Mouse (Mus musculus) heart, postnatal 0 days (tissue): ENCODE results near the gene Psmb5. TPM values are rescaled to one million over a fixed set of nuclear protein-coding genes. Genes with fewer than 3 reads are reported as not detected.

Source experiments
- ATAC-seq: fragments of 200-750 bp; cut with Nextera tagmentation; 2 replicates; pipeline ENCODE4 v1.8.0; 2017; ENCODE audit warnings: low read depth, moderate number of reproducible peaks, moderate library complexity; ENCODE audit not compliant: insufficient read depth
- DNase-seq: peaks from one replicate; pipeline ENCODE4 v3.0.0-alpha.2; 2016; ENCODE audit warnings: low spot score
- H3K27ac ChIP-seq: fragments of 300-500 bp; sonication (generic); 2 replicates; pipeline ENCODE4 v1.5.1; 2014; ENCODE audit warnings: low read depth, mild to moderate bottlenecking
- H3K27me3 ChIP-seq: fragments of 300-500 bp; sonication (generic); 2 replicates; pipeline ENCODE4 v1.6.1; 2014; ENCODE audit warnings: low read length, mixed read lengths; ENCODE audit not compliant: control insufficient read depth, insufficient read depth
- H3K36me3 ChIP-seq: fragments of 300-500 bp; sonication (generic); replicated peaks from 2 replicates; pipeline ENCODE4 v1.6.1; 2014; ENCODE audit warnings: low read length, mixed read lengths; ENCODE audit not compliant: control insufficient read depth, insufficient read depth
- H3K4me1 ChIP-seq: fragments of 300-500 bp; sonication (generic); 2 replicates; pipeline ENCODE4 v1.6.1; 2014; ENCODE audit warnings: antibody characterized with exemption; ENCODE audit not compliant: control insufficient read depth, insufficient read depth
- H3K4me2 ChIP-seq: fragments of 300-500 bp; sonication (generic); 2 replicates; pipeline ENCODE4 v1.6.1; 2014; ENCODE audit warnings: low read depth, mild to moderate bottlenecking, low read length, moderate library complexity
- H3K4me3 ChIP-seq: fragments of 300-500 bp; sonication (generic); 2 replicates; pipeline ENCODE4 v1.5.1; 2014; ENCODE audit warnings: low read depth, low read length
- H3K9ac ChIP-seq: fragments of 300-500 bp; sonication (generic); replicated peaks from 2 replicates; pipeline ENCODE4 v1.6.1; 2014; ENCODE audit warnings: low read depth, low read length, mixed read lengths
- H3K9me3 ChIP-seq: fragments of 300-500 bp; sonication (generic); replicated peaks from 2 replicates; pipeline ENCODE4 v1.6.1; 2016; ENCODE audit warnings: low read length; ENCODE audit not compliant: control insufficient read depth
- CTCF ChIP-seq: IDR thresholded peaks from 2 replicates; pipeline ENCODE4 v1.5.1; 2016; ENCODE audit warnings: antibody characterized with exemption, control low read depth, low read depth
- EP300 ChIP-seq: IDR thresholded peaks from 2 replicates; pipeline ENCODE4 v1.6.1; 2016; ENCODE audit warnings: antibody characterized with exemption, low read depth
- WGBS: fragments of 180-500 bp; shearing (Covaris S2); extraction: QIAGEN DNeasy Blood & Tissue Kit; methylation state at CpG from one replicate; pipeline ENCODE4 v1.1.7; 2014; 5-methylcytosine and 5-hydroxymethylcytosine counted together
- polyA plus RNA-seq: library from polyadenylated mRNA; unstranded; fragments of >200 nt; fragmentation: Nextera tagmentation; extraction: Ambion mirVana; gene quantifications from 2 replicates; pipeline ENCODE4 v1.2.1, GENCODE M21; 2015
- total RNA-seq: library from RNA; depleted of rRNA; stranded (reverse); fragments of >200 nt; gene quantifications from 2 replicates; pipeline ENCODE4 v1.2.3, GENCODE M21; 2014; ENCODE audit warnings: low replicate concordance

Gene Psmb5
- total and polyA plus RNA-seq, 2 experiments from 2014 or later: 207 to 342 TPM

DNA sequence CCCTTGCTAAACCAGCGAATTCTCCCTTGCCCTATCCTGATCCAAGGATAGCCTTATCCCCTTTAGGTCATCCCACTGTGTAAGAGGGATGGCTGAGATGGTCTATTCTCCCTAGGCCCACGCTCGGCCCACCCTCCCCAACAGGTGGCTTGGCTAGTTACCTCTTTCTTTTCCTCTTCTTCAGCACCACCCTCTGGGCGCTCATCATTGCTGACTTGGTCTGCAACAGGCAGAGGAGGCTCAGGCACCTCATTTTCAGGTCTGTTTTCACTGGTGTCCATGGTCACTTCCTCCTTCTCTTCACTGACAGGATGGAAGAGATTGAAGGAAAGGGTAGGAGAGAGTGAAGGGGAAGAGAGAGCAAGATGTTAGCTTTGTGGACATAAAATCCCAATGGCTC is 33.7 kb upstream of the Psmb5 start:
- Histone ChIP-seq H3K27ac (no peak overlapping the region), H3K9ac (no peak overlapping the region), H3K27me3 (no peaks in the 10 kb centered on the region), H3K4me3 (no peak overlapping the region), H3K4me1 (peaks cover 6% of the 10 kb centered on the region), H3K36me3 (peaks cover 70% of the 10 kb centered on the region), H3K4me2 (no peak overlapping the region), H3K9me3 (no peaks in the 10 kb centered on the region)
- TF ChIP-seq EP300: no peak
- no peak for TF ChIP-seq CTCF
- no peak for ATAC-seq
- WGBS: 64% methylated on average over 4 of the region's 4 CpGs
- no peak for DNase-seq

GRCm38 (mm10) chr14:54650621-54651454 is 33.0 kb upstream of the Psmb5 start:
- peaks cover 6% of the 10 kb centered on the region for H3K4me1 ChIP-seq
- H3K36me3 ChIP-seq: peaks cover 70% of the 10 kb centered on the region
- ATAC-seq: peak; percentile 37; the same call in 1 of the 2 replicates
- no peak overlapping the region for H3K4me2 ChIP-seq
- peak; percentile 96 for TF ChIP-seq CTCF
- no peak for TF ChIP-seq EP300
- no peaks in the 10 kb centered on the region for H3K27me3 ChIP-seq
- peak; percentile 88 for DNase-seq
- WGBS: 56% methylated on average over 23 of the region's 23 CpGs
- no peak overlapping the region for H3K27ac ChIP-seq
- H3K9ac ChIP-seq: no peak overlapping the region
- H3K4me3 ChIP-seq: no peak overlapping the region
- H3K9me3 ChIP-seq: no peaks in the 10 kb centered on the region

DNA sequence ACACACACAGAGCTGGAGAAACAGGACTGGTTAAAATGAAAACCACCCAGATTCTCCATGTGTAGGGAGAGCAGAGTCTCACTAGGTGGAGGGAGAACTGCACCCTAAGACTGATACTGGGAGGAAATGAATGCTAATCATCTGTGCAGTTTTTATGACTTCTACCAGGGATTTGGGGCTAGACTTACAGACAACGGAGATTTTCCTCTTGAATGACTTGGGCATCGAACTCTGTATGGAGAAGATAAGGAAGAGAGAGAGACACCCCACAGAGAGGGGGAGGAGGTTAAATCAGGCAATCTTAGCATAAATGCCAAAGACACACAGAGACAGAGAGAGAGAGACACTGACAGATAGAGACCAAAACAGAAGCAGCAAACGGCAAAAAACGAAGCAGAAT is 30.1 kb upstream of the Psmb5 start:
- no peak for ATAC-seq
- Histone ChIP-seq H3K27ac (no peak overlapping the region), H3K4me2 (no peak overlapping the region), H3K9me3 (no peaks in the 10 kb centered on the region), H3K4me3 (no peak overlapping the region), H3K4me1 (peaks cover 4% of the 10 kb centered on the region), H3K36me3 (peaks cover 85% of the 10 kb centered on the region), H3K9ac (no peak overlapping the region), H3K27me3 (no peaks in the 10 kb centered on the region)
- WGBS: 76% methylated on average over 4 of the region's 4 CpGs
- TF ChIP-seq EP300 (no peak), CTCF (no peak)
- DNase-seq: no peak

- ATAC-seq: no peak
Measured at GRCm38 (mm10) chr14:54646898-54647636, 29.2 kb upstream of the Psmb5 start.

GRCm38 (mm10) chr14:54646455-54646854 is 28.6 kb upstream of the Psmb5 start:
- no peaks in the 10 kb centered on the region for H3K9me3 ChIP-seq
- no peaks in the 10 kb centered on the region for H3K4me1 ChIP-seq
- WGBS: 90% methylated on average over 17 of the region's 17 CpGs
- H3K27ac ChIP-seq: no peak overlapping the region
- TF ChIP-seq EP300: no peak
- no peak for TF ChIP-seq CTCF
- H3K9ac ChIP-seq: no peak overlapping the region
- no peak overlapping the region for H3K4me3 ChIP-seq
- H3K27me3 ChIP-seq: no peaks in the 10 kb centered on the region
- ATAC-seq (no peak), DNase-seq (no peak)
- peaks cover 90% of the 10 kb centered on the region for H3K36me3 ChIP-seq
- no peak overlapping the region for H3K4me2 ChIP-seq

More at GRCm38 (mm10) chr14:54646898-54647636, 29.2 kb upstream of the Psmb5 start:
- 91% methylated on average over 8 of the region's 8 CpGs for WGBS
- no peak overlapping the region for H3K9ac ChIP-seq
- peaks cover 93% of the 10 kb centered on the region for H3K36me3 ChIP-seq
- no peak overlapping the region for H3K4me3 ChIP-seq
- no peak overlapping the region for H3K27ac ChIP-seq
- H3K9me3 ChIP-seq: no peaks in the 10 kb centered on the region
- TF ChIP-seq CTCF (peak; percentile 49), EP300 (no peak)
- DNase-seq: no peak
- no peaks in the 10 kb centered on the region for H3K27me3 ChIP-seq
- no peak overlapping the region for H3K4me2 ChIP-seq
- H3K4me1 ChIP-seq: no peaks in the 10 kb centered on the region
